Mouse (Mus musculus) forebrain, embryonic 14.5 days (tissue): ENCODE data around the gene Dip2c. TPM values are rescaled to one million over a fixed set of nuclear protein-coding genes. Genes with fewer than 3 reads are reported as not detected.

ENCODE experiments used
- ATAC-seq: fragments of 200-750 bp; cut with Nextera tagmentation; 2 replicates; pipeline ENCODE4 v1.8.0; 2017; ENCODE audit warnings: mild to moderate bottlenecking, moderate library complexity
- DNase-seq: peaks from one replicate; pipeline ENCODE4 v3.0.0-alpha.2; 2015; ENCODE audit warnings: low spot score
- H3K27ac ChIP-seq: fragments of 300-500 bp; sonication (generic); 2 replicates; pipeline ENCODE4 v1.5.1; 2014; ENCODE audit warnings: low read depth, mild to moderate bottlenecking, control low read depth, low read length, moderate library complexity
- H3K27me3 ChIP-seq: fragments of 300-500 bp; sonication (generic); replicated peaks from 2 replicates; pipeline ENCODE4 v1.6.1; 2014; ENCODE audit warnings: low read length, control low read depth, mixed read lengths; ENCODE audit not compliant: control insufficient read depth, insufficient read depth
- H3K36me3 ChIP-seq: fragments of 300-500 bp; sonication (generic); 2 replicates; pipeline ENCODE4 v1.6.1; 2014; ENCODE audit warnings: low read length, control low read depth; ENCODE audit not compliant: control insufficient read depth, insufficient read depth
- H3K4me1 ChIP-seq: fragments of 300-500 bp; sonication (generic); 2 replicates; pipeline ENCODE4 v1.6.1; 2014; ENCODE audit warnings: antibody characterized with exemption, low read length, control low read depth; ENCODE audit not compliant: control insufficient read depth, insufficient read depth
- H3K4me2 ChIP-seq: fragments of 300-500 bp; sonication (generic); 2 replicates; pipeline ENCODE4 v1.6.1; 2014; ENCODE audit warnings: mild to moderate bottlenecking, control low read depth, low read length
- H3K4me3 ChIP-seq: fragments of 300-500 bp; sonication (generic); 2 replicates; pipeline ENCODE4 v1.5.1; 2014; ENCODE audit warnings: low read depth, low read length, control low read depth
- H3K9ac ChIP-seq: fragments of 300-500 bp; sonication (generic); 2 replicates; pipeline ENCODE4 v1.6.1; 2014; ENCODE audit warnings: mild to moderate bottlenecking, low read length, control low read depth, moderate library complexity
- H3K9me3 ChIP-seq: fragments of 300-500 bp; sonication (generic); replicated peaks from 2 replicates; pipeline ENCODE4 v1.6.1; 2016; ENCODE audit warnings: low read length, control low read depth, mixed read lengths; ENCODE audit not compliant: control insufficient read depth
- WGBS: fragments of 180-500 bp; shearing (Covaris S2); extraction: QIAGEN DNeasy Blood & Tissue Kit; methylation state at CpG from one replicate; pipeline ENCODE4 v1.1.7; 2014; 5-methylcytosine and 5-hydroxymethylcytosine counted together
- polyA plus RNA-seq: library from polyadenylated mRNA; unstranded; fragments of >200 nt; fragmentation: Nextera tagmentation; extraction: Ambion mirVana; gene quantifications from 2 replicates; pipeline ENCODE4 v1.2.1, GENCODE M21; 2014

Gene Dip2c
- polyA plus RNA-seq, 1 experiment from 2014 or later: 13.2 TPM

DNA sequence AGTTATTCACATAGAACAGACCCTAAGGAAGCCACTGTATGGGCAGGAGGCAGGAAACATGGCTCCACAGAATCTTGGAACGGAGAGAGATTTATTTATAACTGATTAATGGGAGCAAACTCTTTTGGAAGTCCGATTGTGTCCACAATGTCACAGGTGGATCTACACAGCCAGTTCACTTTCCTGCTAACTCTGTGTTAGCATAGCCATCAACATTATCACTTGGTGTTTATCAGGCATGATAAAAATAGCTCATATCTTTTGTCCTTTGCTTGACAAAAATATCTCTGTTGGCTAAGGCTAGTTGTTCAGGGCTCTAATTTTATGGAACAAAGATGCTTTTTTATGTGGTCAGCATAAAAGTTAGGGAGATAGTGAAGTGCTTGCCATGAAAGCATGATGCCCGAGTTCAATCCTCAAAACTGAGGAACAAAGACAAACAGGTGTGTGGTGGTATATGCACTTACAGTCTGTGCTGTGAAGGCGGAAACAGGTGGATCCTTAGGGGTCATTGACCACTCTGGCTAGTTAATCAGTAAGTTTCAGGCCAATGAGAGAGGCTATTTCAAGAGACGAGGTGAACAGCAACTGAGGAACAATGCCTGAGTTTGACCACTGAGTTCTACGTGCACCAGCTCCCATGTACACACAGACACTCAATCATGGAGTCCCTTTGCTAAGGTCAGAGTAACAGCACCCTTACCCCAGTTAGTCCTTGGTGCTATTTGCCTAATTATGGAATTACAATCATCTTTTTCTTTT, 169.4 kb downstream of the Dip2c start:
- ATAC-seq: no peak
- no peaks in the 10 kb centered on the region for H3K36me3 ChIP-seq
- DNase-seq: no peak
- H3K4me2 ChIP-seq: no peak overlapping the region
- H3K27ac ChIP-seq: no peak overlapping the region
- no peaks in the 10 kb centered on the region for H3K27me3 ChIP-seq
- no peak overlapping the region for H3K4me3 ChIP-seq
- no peak overlapping the region for H3K9ac ChIP-seq
- H3K9me3 ChIP-seq: no peaks in the 10 kb centered on the region
- H3K4me1 ChIP-seq: no peaks in the 10 kb centered on the region
- 83% methylated on average over 6 of the region's 6 CpGs for WGBS

GRCm38 (mm10) chr13:9446448-9447115, 170.3 kb downstream of the Dip2c start:
- Histone ChIP-seq H3K9ac (no peak overlapping the region), H3K9me3 (no peaks in the 10 kb centered on the region), H3K4me1 (no peaks in the 10 kb centered on the region), H3K36me3 (no peaks in the 10 kb centered on the region), H3K27ac (no peak overlapping the region), H3K4me2 (no peak overlapping the region), H3K27me3 (no peaks in the 10 kb centered on the region), H3K4me3 (no peak overlapping the region)
- WGBS: 95% methylated on average over 4 of the region's 4 CpGs
- ATAC-seq: no peak
- DNase-seq: no peak

DNA sequence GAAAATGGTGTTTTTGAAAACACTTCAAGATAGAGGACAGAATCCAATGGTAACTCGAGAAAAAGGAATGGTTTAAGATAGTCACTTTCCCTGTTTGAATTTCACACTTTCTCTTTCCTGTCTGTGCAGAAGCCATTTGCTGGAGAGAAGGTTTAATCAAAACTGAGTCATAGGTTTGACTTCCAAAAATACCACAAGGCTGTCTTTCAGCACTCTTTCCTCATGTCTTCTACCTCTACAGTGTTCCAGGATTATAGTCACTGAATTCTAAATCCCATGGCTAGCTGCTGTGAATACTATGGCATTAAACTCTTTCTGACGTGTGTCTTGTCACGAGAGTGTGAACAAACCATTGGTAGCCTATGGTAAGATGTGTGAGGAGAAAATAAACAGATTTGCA, 173.9 kb downstream of the Dip2c start:
- DNase-seq: no peak
- Histone ChIP-seq H3K36me3 (no peaks in the 10 kb centered on the region), H3K9me3 (no peaks in the 10 kb centered on the region), H3K4me1 (no peaks in the 10 kb centered on the region), H3K27ac (no peak overlapping the region), H3K27me3 (no peaks in the 10 kb centered on the region), H3K4me3 (no peak overlapping the region), H3K4me2 (no peak overlapping the region), H3K9ac (no peak overlapping the region)
- ATAC-seq: no peak
- WGBS: 76% methylated on average over 3 of the region's 3 CpGs

DNA sequence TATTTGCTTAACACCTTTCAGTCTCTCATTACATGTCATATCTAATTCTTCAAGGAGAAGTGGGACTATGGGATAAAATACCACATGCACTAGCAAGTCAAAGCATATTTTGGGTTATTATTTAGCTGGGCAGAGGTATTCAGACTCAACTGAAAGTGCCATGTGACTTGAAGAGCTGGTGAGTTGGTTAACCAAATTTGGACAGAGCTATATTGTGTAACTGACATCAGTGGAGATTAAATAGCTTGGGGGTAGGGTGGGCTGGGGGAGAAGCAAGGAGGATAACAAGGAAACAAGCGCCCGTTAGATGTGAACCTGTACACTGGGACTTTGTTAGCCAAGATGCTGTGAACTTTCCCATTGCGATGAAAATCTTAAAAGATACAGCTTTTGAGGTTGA, 175.6 kb downstream of the Dip2c start:
- DNase-seq: no peak
- Histone ChIP-seq H3K36me3 (no peaks in the 10 kb centered on the region), H3K27me3 (no peaks in the 10 kb centered on the region), H3K4me1 (no peaks in the 10 kb centered on the region), H3K27ac (no peak overlapping the region), H3K9ac (no peak overlapping the region), H3K9me3 (no peaks in the 10 kb centered on the region), H3K4me2 (no peak overlapping the region), H3K4me3 (no peak overlapping the region)
- ATAC-seq: no peak
- 61% methylated on average over 3 of the region's 3 CpGs for WGBS

DNA sequence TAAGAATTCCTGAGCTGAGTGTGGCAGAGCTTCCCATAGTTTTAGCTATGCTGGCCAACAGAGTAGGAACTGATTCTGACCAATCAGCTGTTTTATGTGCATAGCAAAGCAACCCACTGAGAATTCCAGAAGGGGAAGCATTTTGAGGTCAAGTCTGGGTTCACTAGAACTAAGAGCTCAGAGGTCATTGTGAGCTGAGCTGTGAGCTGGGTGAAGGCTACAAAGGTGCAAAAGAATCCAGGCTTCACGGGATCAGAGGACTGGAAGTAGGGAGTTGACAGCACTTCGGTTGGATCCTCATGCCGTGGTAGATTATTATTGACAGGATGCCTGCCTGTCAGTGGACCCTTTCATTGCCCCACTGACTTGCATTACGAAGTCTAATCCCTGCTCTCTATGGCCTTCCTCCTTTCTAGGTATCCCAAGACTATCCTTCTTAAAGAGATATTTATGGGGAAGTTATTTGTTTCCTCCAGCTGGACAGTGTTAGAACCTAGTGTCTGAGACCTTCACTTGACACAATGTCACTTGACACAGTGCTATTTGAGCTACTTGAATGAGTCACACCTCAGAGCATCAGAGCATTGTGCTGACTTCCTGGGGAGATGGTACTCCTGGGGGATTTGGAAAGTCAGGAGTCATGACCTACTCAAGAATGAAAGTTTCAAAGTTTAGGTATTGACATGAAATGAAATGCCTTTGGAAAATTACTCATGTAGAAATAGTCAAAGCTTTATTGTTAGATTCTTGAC, 178.3 kb downstream of the Dip2c start:
- H3K27me3 ChIP-seq: no peaks in the 10 kb centered on the region
- no peaks in the 10 kb centered on the region for H3K36me3 ChIP-seq
- no peaks in the 10 kb centered on the region for H3K9me3 ChIP-seq
- H3K4me2 ChIP-seq: no peak overlapping the region
- no peak overlapping the region for H3K4me3 ChIP-seq
- H3K9ac ChIP-seq: no peak overlapping the region
- WGBS: 80% methylated on average over 4 of the region's 4 CpGs
- ATAC-seq (no peak), DNase-seq (no peak)
- H3K4me1 ChIP-seq: no peaks in the 10 kb centered on the region
- no peak overlapping the region for H3K27ac ChIP-seq

- Histone ChIP-seq H3K4me2 (no peak overlapping the region), H3K36me3 (no peaks in the 10 kb centered on the region), H3K27ac (no peak overlapping the region), H3K4me1 (no peaks in the 10 kb centered on the region), H3K4me3 (no peak overlapping the region), H3K9me3 (no peaks in the 10 kb centered on the region), H3K27me3 (no peaks in the 10 kb centered on the region), H3K9ac (no peak overlapping the region)
- DNase-seq (no peak), ATAC-seq (no peak)
- 73% methylated on average over 1 of the region's 1 CpGs for WGBS
Measured at GRCm38 (mm10) chr13:9455979-9456378, 179.7 kb downstream of the Dip2c start.

DNA sequence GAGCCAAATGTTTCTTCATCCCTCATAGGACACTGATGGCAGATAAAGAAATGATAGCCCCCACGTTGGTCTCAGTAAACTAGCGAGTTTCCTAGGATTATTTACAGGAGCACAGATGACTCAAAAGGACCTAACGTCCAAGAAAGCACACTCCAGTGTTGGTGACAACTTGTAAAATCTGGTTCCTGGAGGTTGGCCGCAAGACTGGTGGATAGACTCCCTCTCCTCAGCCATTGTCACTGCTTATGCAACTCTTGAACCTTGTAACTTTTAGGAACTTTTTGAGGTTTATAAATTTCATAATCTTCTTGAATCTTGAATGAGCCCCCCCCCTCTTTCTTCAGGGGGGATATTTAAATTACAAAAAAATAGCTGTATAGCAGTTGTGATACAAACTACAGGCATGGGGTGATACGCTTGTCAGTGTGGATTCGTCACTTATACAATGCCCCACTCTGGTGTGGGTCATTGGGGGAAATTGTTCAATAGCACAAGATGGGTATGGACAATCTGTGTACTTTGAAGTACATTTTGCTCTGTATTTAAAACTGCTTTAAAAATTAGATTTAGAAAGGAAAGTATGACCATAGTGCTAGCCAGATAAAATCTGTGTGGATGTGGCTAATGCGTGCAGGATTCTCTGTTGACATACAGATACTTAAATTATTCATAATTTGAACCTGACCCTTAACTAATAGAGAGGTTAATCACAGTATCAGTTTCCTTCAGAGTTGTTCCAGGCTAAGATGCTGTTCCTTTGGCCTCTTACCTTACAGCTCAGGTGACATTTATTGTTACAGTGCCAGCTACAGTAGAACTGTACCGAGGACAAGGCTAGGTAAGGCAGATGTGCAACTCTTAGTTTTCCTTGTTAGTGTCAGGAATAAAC, 181.3 kb downstream of the Dip2c start:
- no peak overlapping the region for H3K9ac ChIP-seq
- H3K4me2 ChIP-seq: no peak overlapping the region
- no peak for DNase-seq
- no peak overlapping the region for H3K27ac ChIP-seq
- ATAC-seq: no peak
- H3K9me3 ChIP-seq: no peaks in the 10 kb centered on the region
- H3K27me3 ChIP-seq: no peaks in the 10 kb centered on the region
- no peak overlapping the region for H3K4me3 ChIP-seq
- no peaks in the 10 kb centered on the region for H3K36me3 ChIP-seq
- 89% methylated on average over 8 of the region's 8 CpGs for WGBS
- H3K4me1 ChIP-seq: no peaks in the 10 kb centered on the region

DNA sequence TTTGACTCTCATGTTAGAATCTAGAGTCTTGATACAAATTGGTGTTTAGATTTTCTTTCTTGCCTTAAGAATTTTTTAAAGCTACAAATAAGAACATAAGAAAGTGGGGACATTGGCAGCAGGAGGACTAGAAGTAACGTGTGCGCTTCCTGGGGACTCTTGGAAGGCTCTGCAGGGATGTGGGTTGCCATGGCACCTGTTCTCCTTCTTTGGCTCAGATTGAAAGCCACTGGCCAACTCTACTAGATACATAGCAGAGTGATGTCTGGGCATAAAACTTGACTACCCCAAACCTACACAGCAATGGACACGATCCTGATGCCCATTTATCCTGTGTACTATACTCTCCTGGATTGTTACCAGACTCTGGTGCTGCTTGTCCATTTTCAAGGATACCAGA, 188.1 kb downstream of the Dip2c start:
- H3K9ac ChIP-seq: no peak overlapping the region
- no peak for DNase-seq
- no peaks in the 10 kb centered on the region for H3K27me3 ChIP-seq

More for the DNA sequence above, 188.1 kb downstream of the Dip2c start:
- no peak overlapping the region for H3K4me3 ChIP-seq
- 79% methylated on average over 3 of the region's 3 CpGs for WGBS
- no peak for ATAC-seq
- no peak overlapping the region for H3K27ac ChIP-seq
- H3K36me3 ChIP-seq: no peaks in the 10 kb centered on the region
- H3K4me2 ChIP-seq: no peak overlapping the region
- H3K9me3 ChIP-seq: no peaks in the 10 kb centered on the region
- H3K4me1 ChIP-seq: no peaks in the 10 kb centered on the region
